Mouse (Mus musculus): ENCODE data around the gene Lrch1.

- TF ChIP-seq CTCF (IDR thresholded peaks at IDR 0.05) = no peak
- no peak for TF ChIP-seq EP300 (IDR thresholded peaks at IDR 0.05)
Observed at GRCm38 (mm10) chr14:74943024-74943423, 4.7 kb downstream of the Lrch1 start.

Measured in lung, postnatal 0 days (tissue).